ENCODE assay signal across 18 mouse cellular contexts in genomic region chr2:170539211-170539610, GRCm38 (mm10). TPM values are rescaled to one million over a fixed set of nuclear protein-coding genes. Genes with fewer than 3 reads are reported as not detected.
DNase-seq lines count a peak whose midpoint lies in the region.
"Had no signal": no experiment of that assay in that cellular context is flagged by ENCODE, and none has a peak within 500 bp of the region (broad histone marks: within the 10 kb centered on the region; RNA-seq: fewer than 3 reads in every experiment).

No protein-coding gene starts in this region.

- DNase-seq in left cerebral cortex, adult 11 months (ENCODE audit: low spot score): peak; percentile 31
- DNase-seq in left cerebral cortex, postnatal 4 days: no peak
- peak; percentile 6 to 24 for DNase-seq in layer of hippocampus, postnatal 14 days (ENCODE audit: low spot score in 2 of 2)
- peak; percentile 83 to 85 for DNase-seq in right cerebral cortex, adult 2 months (ENCODE audit: low spot score in 2 of 2)
- no peak for DNase-seq in heart, postnatal 4 days
- no peak for DNase-seq in retina, postnatal 1 day
- DNase-seq in neural tube, embryonic 10.5 days (ENCODE audit: extremely low spot score, low spot score): no peak
- DNase-seq: adrenal gland, postnatal 14 days; cerebellum, adult 11-12 months; cerebellum, postnatal 25 days; embryo, embryonic 11 days; heart, adult 11 months; heart, postnatal 36 days had no signal

- intact Hi-C loops in left cerebral cortex, postnatal 4 days (cut with DNase I): no loop called here

RNA-seq across cellular contexts. Expression of gene Cyp24a1, which starts 42.3 kb away (rescaled TPM):
- total RNA-seq in left cerebral cortex, postnatal 4 days (2021): not detected
- total RNA-seq in layer of hippocampus, postnatal 14 days (2021): not detected
- not detected for total RNA-seq in heart, postnatal 4 days (2021)
- total RNA-seq: adrenal gland, postnatal 14 days; G1E; gastrocnemius, adult 8-10 months; heart, postnatal 36 days; left cerebral cortex, adult 8-10 months; megakaryocyte progenitor cell, adult 5-6 weeks; monocyte, adult 5-6 weeks had no signal

RNA-seq across cellular contexts. Expression of gene Pfdn4, which starts 43.0 kb away (rescaled TPM):
- total RNA-seq in left cerebral cortex, postnatal 4 days (2021): 10 to 100 TPM; 44.1 to 53.1 TPM
- 10 to 100 TPM; 32.3 to 34.8 TPM for total RNA-seq in layer of hippocampus, postnatal 14 days (2021)
- 10 to 100 TPM; 15.4 to 17.2 TPM for total RNA-seq in heart, postnatal 4 days (2021)

Comparison
In these comparisons a context has a peak if more than half of its experiments do, and no peak if none do; other contexts are left out.
1. DNase-seq: peak in left cerebral cortex, adult 11 months (single experiment), layer of hippocampus, postnatal 14 days (2 of 2) and right cerebral cortex, adult 2 months (2 of 2); none in left cerebral cortex, postnatal 4 days (single experiment), heart, postnatal 4 days (single experiment), retina, postnatal 1 day (single experiment) and neural tube, embryonic 10.5 days (single experiment).